Mouse (Mus musculus) hindbrain, embryonic 16.5 days (tissue): ENCODE results near the gene Cyp4a12a. TPM values are rescaled to one million over a fixed set of nuclear protein-coding genes. Genes with fewer than 3 reads are reported as not detected.
"Not testable (repeated sequence)": the region's sequence is repeated elsewhere in the genome, so short reads cannot be mapped to it uniquely, and the experiment has no call there.

Source experiments
- ATAC-seq: fragments of 200-750 bp; cut with Nextera tagmentation; 2 replicates; pipeline ENCODE4 v1.8.0; 2017; ENCODE audit warnings: moderate TSS enrichment, moderate library complexity
- H3K27ac ChIP-seq: fragments of 300-500 bp; sonication (generic); 2 replicates; pipeline ENCODE4 v1.5.1; 2014; ENCODE audit warnings: low read depth, mild to moderate bottlenecking, control low read depth, low read length, moderate library complexity
- H3K27me3 ChIP-seq: fragments of 300-500 bp; sonication (generic); replicated peaks from 2 replicates; pipeline ENCODE4 v1.6.1; 2014; ENCODE audit warnings: low read length; ENCODE audit not compliant: control insufficient read depth, insufficient read depth
- H3K36me3 ChIP-seq: fragments of 300-500 bp; sonication (generic); 2 replicates; pipeline ENCODE4 v1.6.1; 2014; ENCODE audit warnings: mild to moderate bottlenecking, low read length, moderate library complexity, mixed read lengths; ENCODE audit not compliant: control insufficient read depth, insufficient read depth
- H3K4me1 ChIP-seq: fragments of 300-500 bp; sonication (generic); 2 replicates; pipeline ENCODE4 v1.6.1; 2014; ENCODE audit warnings: low read depth, low read length; ENCODE audit not compliant: control insufficient read depth, insufficient read depth
- H3K4me2 ChIP-seq: fragments of 300-500 bp; sonication (generic); 2 replicates; pipeline ENCODE4 v1.6.1; 2014; ENCODE audit warnings: mild to moderate bottlenecking, low read length, control low read depth, moderate library complexity
- H3K4me3 ChIP-seq: fragments of 300-500 bp; sonication (generic); 2 replicates; pipeline ENCODE4 v1.5.1; 2014; ENCODE audit warnings: mild to moderate bottlenecking, low read length, control low read depth, moderate library complexity
- H3K9ac ChIP-seq: fragments of 300-500 bp; sonication (generic); 2 replicates; pipeline ENCODE4 v1.6.1; 2014; ENCODE audit warnings: low read depth, mild to moderate bottlenecking, control low read depth, low read length, moderate library complexity
- H3K9me3 ChIP-seq: fragments of 300-500 bp; sonication (generic); 2 replicates; pipeline ENCODE4 v1.6.1; 2014; ENCODE audit warnings: mild to moderate bottlenecking, low read length, moderate library complexity; ENCODE audit not compliant: control insufficient read depth
- WGBS: fragments of 180-500 bp; shearing (Covaris S2); extraction: QIAGEN DNeasy Blood & Tissue Kit; methylation state at CpG from one replicate; pipeline ENCODE4 v1.1.7; 2014; 5-methylcytosine and 5-hydroxymethylcytosine counted together
- polyA plus RNA-seq: library from polyadenylated mRNA; unstranded; fragments of >200 nt; fragmentation: Nextera tagmentation; extraction: Ambion mirVana; gene quantifications from 2 replicates; pipeline ENCODE4 v1.2.1, GENCODE M21; 2015

The Cyp4a12a gene
- polyA plus RNA-seq = not detected in 2 replicates

DNA sequence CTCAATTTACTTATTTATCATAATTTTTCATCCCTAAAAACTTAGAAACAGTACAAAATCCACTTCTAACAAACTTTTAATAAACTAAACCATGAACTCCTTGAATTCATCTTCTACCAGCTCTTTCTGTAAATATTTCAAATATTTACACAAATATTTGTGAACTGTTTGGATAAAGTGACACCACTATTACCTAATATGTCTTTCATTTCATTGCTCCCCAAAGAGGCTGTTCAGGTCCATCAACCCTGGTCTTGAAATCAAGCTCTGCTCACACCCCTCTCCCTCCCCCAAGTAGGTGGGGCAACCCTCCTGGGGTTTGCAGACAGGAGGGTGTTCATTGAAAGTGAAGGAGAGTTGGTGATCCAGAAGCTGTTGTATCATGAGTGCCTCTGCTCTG is at the start of gene Cyp4a12a:
Gene Cyp4a12a (plus strand): TSS at position 301 of the 400 bp plus-strand sequence.
- not testable (repeated sequence) for ATAC-seq, H3K9me3 ChIP-seq, H3K4me3 ChIP-seq

DNA sequence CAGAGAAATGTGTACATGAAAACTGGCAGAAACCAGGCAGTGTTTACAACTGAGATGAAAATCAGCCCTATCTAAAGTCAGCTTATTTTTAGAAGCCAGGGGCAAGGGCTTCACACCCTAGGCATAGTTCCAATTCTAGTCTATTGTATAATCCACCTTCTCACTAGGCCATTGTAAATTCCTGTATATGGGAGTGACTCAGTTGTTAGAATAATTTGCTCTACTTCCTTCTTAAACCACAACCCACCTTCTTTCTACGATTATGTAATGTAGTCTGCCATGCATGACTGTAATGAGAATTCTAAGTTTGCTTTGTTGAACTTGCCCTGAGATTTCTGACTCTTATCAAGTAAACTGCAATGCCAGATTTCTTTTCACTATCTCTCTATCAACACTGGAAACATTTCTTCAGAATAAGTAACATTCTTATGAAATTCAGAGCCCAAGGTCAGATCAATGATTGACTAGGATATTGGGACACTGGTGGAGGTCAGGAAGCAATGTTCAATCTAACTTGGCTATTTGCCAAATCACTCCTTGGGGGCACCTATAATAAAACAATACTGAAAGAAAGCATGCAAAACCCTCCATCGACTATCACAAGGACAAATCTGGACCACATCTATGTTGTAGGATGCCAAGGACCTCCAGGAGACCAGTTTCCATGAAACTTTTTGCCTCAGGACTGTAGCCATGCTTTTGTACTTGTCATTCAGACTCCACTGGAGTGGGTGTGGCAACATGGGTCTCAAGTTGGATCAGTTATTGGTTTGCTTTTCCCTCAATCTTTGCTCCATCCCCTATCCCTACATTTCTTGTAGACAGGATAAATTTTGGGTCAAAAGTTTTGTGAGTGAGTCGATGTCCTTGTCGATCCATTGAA is 33.9 kb upstream of the Cyp4a12a start:
- not testable (repeated sequence) for H3K36me3 ChIP-seq
- 89% methylated on average over 3 of the region's 4 CpGs for WGBS

More for the DNA sequence above, at the start of gene Cyp4a12a:
- not testable (repeated sequence) for H3K4me1 ChIP-seq, H3K27ac ChIP-seq, H3K36me3 ChIP-seq, H3K4me2 ChIP-seq, H3K9ac ChIP-seq, H3K27me3 ChIP-seq

DNA sequence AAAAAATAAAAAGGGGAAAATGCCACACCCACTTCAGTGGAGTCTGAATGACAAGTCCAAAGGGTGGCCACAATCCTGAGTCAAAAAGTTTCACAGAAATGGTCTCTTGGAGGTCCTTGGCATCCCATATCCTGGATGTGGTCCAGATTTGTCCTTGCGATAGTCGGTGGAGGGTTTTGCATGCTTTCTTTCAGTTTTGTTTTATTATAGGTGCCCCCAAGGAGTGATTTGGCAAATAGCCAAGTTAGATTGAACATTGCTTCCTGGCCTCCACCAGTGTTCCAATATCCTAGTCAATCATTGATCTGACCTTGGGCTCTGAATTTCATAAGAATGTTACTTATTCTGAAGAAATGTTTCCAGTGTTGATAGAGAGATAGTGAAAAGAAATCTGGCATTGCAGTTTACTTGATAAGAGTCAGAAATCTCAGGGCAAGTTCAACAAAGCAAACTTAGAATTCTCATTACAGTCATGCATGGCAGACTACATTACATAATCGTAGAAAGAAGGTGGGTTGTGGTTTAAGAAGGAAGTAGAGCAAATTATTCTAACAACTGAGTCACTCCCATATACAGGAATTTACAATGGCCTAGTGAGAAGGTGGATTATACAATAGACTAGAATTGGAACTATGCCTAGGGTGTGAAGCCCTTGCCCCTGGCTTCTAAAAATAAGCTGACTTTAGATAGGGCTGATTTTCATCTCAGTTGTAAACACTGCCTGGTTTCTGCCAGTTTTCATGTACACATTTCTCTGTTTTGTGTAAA is 20.4 kb upstream of the Cyp4a12a start:
- H3K4me1 ChIP-seq, H3K36me3 ChIP-seq, H3K4me2 ChIP-seq, H3K4me3 ChIP-seq, ATAC-seq, H3K9me3 ChIP-seq, H3K27me3 ChIP-seq, H3K9ac ChIP-seq, H3K27ac ChIP-seq: not testable (repeated sequence)
- WGBS = 81% methylated on average over 2 of the region's 3 CpGs

More for the DNA sequence above, 33.9 kb upstream of the Cyp4a12a start:
- not testable (repeated sequence) for H3K27me3 ChIP-seq, H3K9ac ChIP-seq, ATAC-seq, H3K4me1 ChIP-seq, H3K4me3 ChIP-seq, H3K9me3 ChIP-seq, H3K4me2 ChIP-seq, H3K27ac ChIP-seq

DNA sequence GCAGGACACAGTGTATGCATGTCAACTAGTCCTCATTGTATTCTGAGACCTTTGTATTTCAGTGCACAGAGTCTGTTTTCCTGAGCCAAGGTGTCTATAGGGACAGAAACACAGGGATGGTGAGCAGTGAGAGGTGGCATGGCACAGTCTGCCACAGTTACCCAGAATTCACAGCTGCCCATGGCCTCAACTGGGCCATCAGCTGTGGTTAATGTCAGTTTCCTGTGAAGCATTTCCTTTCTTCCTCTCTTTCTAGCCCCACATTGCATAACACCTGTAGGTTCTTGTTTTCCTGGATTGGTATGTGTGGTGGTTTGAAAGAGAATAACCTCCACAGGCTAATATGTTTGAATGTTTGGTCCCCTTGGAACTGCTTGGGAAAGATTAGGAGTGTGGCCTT is 18.5 kb upstream of the Cyp4a12a start:
- Histone ChIP-seq H3K9me3 (no peaks in the 10 kb centered on the region), H3K9ac (no peak overlapping the region), H3K4me3 (no peak overlapping the region; the same call in 1 of the 2 replicates), H3K27ac (no peak overlapping the region), H3K36me3 (no peaks in the 10 kb centered on the region), H3K4me2 (peak overlapping the region; percentile 73), H3K27me3 (no peaks in the 10 kb centered on the region), H3K4me1 (no peaks in the 10 kb centered on the region)
- 0 out of 2 replicates have a peak, but pooled peaks have one; percentile 27 for ATAC-seq

DNA sequence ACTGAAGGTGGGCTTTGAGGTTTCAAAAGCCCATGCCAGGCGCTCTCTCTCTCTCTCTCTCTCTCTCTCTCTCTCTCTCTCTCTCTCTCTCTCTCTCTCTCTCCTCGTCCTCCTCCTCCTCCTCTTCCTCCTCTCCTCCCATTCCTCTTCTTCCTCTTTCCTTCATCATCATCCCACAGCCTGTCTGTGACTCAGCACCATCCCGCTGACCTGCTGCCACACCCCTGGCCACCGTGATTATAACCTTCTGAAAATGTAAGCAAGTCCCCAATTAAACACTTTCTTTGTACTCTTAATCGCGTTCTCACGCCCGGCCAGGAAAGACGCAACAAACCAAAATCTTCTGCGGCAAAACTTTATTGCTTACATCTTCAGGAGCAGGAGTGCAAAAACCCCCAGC is 18.1 kb upstream of the Cyp4a12a start:
- H3K36me3 ChIP-seq, H3K27ac ChIP-seq, H3K4me1 ChIP-seq, H3K27me3 ChIP-seq, H3K9me3 ChIP-seq: not testable (repeated sequence)
- Histone ChIP-seq H3K9ac (peak overlapping the region; percentile 48), H3K4me2 (peak overlapping the region; percentile 73), H3K4me3 (peak overlapping the region; percentile 43)
- ATAC-seq = peak; percentile 70; the same call in 1 of the 2 replicates
- whole genome bisulfite sequencing = 12% methylated on average over 10 of the region's 10 CpGs

DNA sequence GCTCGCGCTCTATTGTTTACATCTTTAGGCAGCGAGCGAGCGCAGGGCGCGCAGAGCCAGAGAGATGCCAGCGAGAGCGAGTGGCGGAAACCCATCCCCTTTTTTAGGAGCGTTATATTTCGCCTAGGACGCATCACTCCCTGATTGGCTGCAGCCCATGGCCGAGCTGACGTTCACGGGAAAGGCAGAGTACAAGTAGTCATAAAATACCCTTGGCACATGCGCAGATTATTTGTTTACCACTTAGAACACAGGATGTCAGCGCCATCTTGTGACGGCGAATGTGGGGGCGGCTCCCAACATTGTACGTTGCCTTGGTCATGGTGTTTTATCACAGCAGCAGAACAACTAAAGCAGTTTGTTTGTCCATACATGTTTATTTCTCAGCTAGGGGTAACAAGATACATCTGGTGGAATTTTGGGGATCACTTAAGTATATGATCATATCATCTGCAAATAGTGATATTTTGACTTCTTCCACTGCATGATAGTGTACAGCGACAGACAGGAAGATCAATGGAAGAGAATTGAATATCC is 17.5 kb upstream of the Cyp4a12a start:
- not testable (repeated sequence) for H3K27me3 ChIP-seq, H3K36me3 ChIP-seq, H3K4me1 ChIP-seq, H3K9me3 ChIP-seq, H3K27ac ChIP-seq
- peak; percentile 91 for ATAC-seq
- Histone ChIP-seq H3K4me2 (peak overlapping the region; percentile 73), H3K4me3 (peak overlapping the region; percentile 43), H3K9ac (peak overlapping the region; percentile 48)
- WGBS = 10% methylated on average over 19 of the region's 23 CpGs

DNA sequence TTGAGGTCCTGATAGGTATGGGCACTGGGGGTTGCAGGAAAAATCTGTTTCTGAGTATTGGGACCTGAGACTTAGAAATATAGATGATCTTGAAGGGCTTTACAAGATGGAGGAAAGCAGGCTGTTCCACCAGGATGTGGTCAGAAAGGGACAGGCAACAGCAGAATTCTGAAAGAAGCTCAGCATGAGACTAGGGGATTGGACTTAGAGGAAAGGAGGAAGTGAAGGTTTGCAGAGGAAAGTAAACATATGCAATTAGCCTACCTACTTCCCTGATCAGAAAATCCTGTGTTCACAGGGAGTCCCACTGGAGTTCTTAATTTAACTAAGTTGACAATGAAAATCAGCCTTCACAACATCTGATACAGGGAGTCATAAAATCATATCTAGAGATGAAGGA is 26.9 kb downstream of the Cyp4a12a start:
- not testable (repeated sequence) for H3K36me3 ChIP-seq, H3K4me1 ChIP-seq, H3K27me3 ChIP-seq, H3K9ac ChIP-seq, H3K9me3 ChIP-seq, H3K27ac ChIP-seq, ATAC-seq, H3K4me2 ChIP-seq, H3K4me3 ChIP-seq

DNA sequence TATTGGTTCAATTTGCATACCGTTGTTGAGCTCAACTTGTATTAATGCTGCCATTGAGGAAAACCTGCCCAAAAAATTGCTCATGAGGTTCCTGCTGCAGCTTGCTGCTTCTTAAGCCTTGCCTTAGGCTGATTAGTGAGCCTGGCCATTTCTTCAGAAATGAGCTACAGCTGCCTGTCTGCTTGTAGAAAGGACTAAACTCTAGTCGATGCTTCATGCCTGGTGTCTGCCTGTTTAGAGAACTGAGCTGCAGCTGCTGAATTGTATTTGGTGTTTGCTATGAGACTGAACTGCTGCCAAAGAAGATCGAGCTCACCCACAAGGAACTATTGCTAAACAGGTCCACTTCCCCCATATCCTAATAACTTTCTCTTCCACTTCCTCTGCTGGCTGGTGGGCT is 66.8 kb downstream of the Cyp4a12a start:
- H3K4me3 ChIP-seq, H3K9ac ChIP-seq, H3K27me3 ChIP-seq, H3K27ac ChIP-seq, H3K9me3 ChIP-seq, H3K36me3 ChIP-seq, H3K4me2 ChIP-seq, ATAC-seq, H3K4me1 ChIP-seq: not testable (repeated sequence)
- 89% methylated on average over 3 of the region's 3 CpGs for WGBS

DNA sequence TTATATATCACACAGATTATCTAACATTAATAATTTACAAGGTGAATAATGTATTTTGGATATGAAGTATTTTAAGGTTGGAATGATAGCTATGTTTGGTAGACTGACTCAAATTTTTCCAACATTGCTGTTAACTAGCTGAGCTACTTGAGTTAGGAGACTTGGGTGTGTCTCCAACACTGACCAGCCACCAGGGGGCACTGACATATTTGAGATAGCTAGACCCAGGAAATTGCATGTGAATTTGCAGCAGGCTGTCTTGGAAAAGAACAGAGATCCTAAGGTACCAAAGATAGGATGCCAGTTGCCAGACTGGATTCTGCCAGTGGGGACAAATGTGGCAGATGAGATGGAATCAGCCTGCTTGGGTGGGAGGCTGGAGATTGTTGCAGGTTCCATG is 69.2 kb downstream of the Cyp4a12a start:
- H3K27me3 ChIP-seq, ATAC-seq, H3K4me1 ChIP-seq, H3K36me3 ChIP-seq, H3K4me2 ChIP-seq, H3K9ac ChIP-seq, H3K4me3 ChIP-seq, H3K9me3 ChIP-seq, H3K27ac ChIP-seq: not testable (repeated sequence)
